Mouse (Mus musculus) intestine, postnatal 0 days (tissue): ENCODE data around the gene Fam206a. TPM values are rescaled to one million over a fixed set of nuclear protein-coding genes. Genes with fewer than 3 reads are reported as not detected.

ENCODE experiments used
- ATAC-seq: fragments of 200-750 bp; cut with Nextera tagmentation; 2 replicates; pipeline ENCODE4 v1.8.0; 2017; ENCODE audit warnings: mild to moderate bottlenecking, moderate TSS enrichment, moderate library complexity
- H3K27ac ChIP-seq: fragments of 300-500 bp; sonication (generic); 2 replicates; pipeline ENCODE4 v1.5.1; 2014; ENCODE audit warnings: mild to moderate bottlenecking, low read depth, low read length, moderate library complexity
- H3K27me3 ChIP-seq: fragments of 300-500 bp; sonication (generic); replicated peaks from 2 replicates; pipeline ENCODE4 v1.6.1; 2014; ENCODE audit warnings: low read length, mixed read lengths; ENCODE audit not compliant: control insufficient read depth, insufficient read depth
- H3K36me3 ChIP-seq: fragments of 300-500 bp; sonication (generic); 2 replicates; pipeline ENCODE4 v1.6.1; 2014; ENCODE audit warnings: mild to moderate bottlenecking, moderate library complexity; ENCODE audit not compliant: control insufficient read depth, insufficient read depth
- H3K4me1 ChIP-seq: fragments of 300-500 bp; sonication (generic); replicated peaks from 2 replicates; pipeline ENCODE4 v1.6.1; 2014; ENCODE audit warnings: antibody characterized with exemption, low read length, mixed read lengths; ENCODE audit not compliant: control insufficient read depth, insufficient read depth
- H3K4me2 ChIP-seq: fragments of 300-500 bp; sonication (generic); replicated peaks from 2 replicates; pipeline ENCODE4 v1.6.1; 2014; ENCODE audit warnings: low read depth, mild to moderate bottlenecking, moderate library complexity
- H3K4me3 ChIP-seq: fragments of 300-500 bp; sonication (generic); 2 replicates; pipeline ENCODE4 v1.5.1; 2014; ENCODE audit warnings: low read depth, low read length
- H3K9ac ChIP-seq: fragments of 300-500 bp; sonication (generic); 2 replicates; pipeline ENCODE4 v1.6.1; 2014; ENCODE audit warnings: mild to moderate bottlenecking, low read depth, low read length
- H3K9me3 ChIP-seq: fragments of 300-500 bp; sonication (generic); 2 replicates; pipeline ENCODE4 v1.6.1; 2016; ENCODE audit warnings: mixed run types; ENCODE audit not compliant: control insufficient read depth
- CTCF ChIP-seq: sonication (generic); IDR thresholded peaks from 2 replicates; pipeline ENCODE4 v1.5.1; 2016; ENCODE audit warnings: low read depth, mild to moderate bottlenecking, control low read depth, antibody characterized with exemption, moderate library complexity
- WGBS: fragments of 180-500 bp; shearing (Covaris S2); extraction: QIAGEN DNeasy Blood & Tissue Kit; methylation state at CpG from one replicate; pipeline ENCODE4 v1.1.7; 2014; 5-methylcytosine and 5-hydroxymethylcytosine counted together
- polyA plus RNA-seq: library from polyadenylated mRNA; unstranded; fragments of >200 nt; fragmentation: Nextera tagmentation; extraction: Ambion mirVana; gene quantifications from 2 replicates; pipeline ENCODE4 v1.2.1, GENCODE M21; 2015

Gene Fam206a
- polyA plus RNA-seq, 1 experiment from 2014 or later: 3.7 TPM

DNA sequence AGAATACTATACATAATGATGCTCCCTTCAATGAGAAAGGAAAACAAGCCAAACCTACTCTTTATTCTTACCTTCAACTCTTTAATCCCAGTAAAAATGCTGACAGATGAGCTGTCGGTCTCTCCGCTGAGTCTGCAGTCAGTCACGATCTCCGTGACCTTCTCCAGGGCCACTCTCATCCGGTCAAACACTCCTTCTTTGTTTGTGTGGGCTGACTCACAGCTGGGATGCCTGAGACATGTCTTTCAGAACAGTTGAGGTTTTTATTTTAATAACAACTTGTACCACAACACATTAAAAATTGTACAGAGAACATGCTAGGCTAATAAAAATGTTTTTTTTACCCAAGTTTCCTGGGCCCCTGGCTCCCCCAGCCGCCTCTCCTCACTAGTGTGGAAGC lies 35.5 kb downstream of the Fam206a start:
- H3K4me1 ChIP-seq: no peaks in the 10 kb centered on the region
- ATAC-seq: no peak

DNA sequence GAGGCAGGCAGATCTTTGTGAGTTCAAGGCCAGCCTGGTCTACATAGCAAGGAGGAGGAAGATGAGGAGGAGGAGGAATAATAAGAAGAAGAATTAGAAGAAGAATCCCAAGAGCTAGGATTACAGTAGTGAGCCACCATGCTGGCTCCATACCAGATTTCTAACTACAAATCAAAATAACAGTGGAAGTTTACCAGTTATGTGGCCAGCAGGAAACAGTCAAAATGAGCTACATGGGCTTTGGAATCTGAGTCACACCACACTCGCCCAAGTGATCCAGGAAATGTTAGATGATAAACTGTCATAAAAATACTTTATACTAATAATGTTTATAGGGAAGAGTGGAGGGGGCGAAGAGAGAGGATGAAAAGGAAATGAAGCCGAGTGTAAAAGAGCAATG lies 38.2 kb downstream of the Fam206a start:
- Histone ChIP-seq H3K4me3 (no peak overlapping the region), H3K9me3 (no peaks in the 10 kb centered on the region), H3K4me1 (no peaks in the 10 kb centered on the region), H3K36me3 (peaks cover 5% of the 10 kb centered on the region), H3K27me3 (no peaks in the 10 kb centered on the region), H3K27ac (no peak overlapping the region), H3K4me2 (no peak overlapping the region), H3K9ac (no peak overlapping the region)
- ATAC-seq: peak; percentile 31; the same call in 1 of the 2 replicates
- TF ChIP-seq CTCF: no peak
- 24% methylated on average over 3 of the region's 3 CpGs for WGBS

More for the DNA sequence above, 35.5 kb downstream of the Fam206a start:
- peaks cover 5% of the 10 kb centered on the region; the same call in 1 of the 2 replicates for H3K36me3 ChIP-seq
- no peak overlapping the region for H3K4me3 ChIP-seq
- no peak for TF ChIP-seq CTCF
- H3K4me2 ChIP-seq: no peak overlapping the region
- H3K27me3 ChIP-seq: no peaks in the 10 kb centered on the region
- WGBS: 80% methylated on average over 6 of the region's 6 CpGs
- H3K9ac ChIP-seq: no peak overlapping the region
- no peaks in the 10 kb centered on the region for H3K9me3 ChIP-seq
- H3K27ac ChIP-seq: no peak overlapping the region

DNA sequence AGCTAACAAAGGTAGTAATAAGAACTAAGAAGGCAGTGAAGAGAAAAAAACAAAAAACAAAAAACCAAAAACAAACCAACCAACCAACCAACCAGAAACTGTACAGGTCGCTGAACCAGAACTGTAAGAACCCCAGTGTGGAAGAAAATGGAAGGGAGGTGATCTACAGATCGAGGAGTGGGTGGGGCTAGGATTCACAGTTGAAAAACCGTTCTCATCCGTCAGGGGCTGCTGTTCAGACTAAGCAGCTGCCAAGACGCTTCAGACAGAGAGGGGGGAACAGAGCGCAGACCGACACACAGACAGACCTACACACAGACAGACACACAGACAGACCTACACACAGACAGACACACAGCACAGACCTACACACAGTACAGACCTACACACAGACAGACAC lies 40.4 kb downstream of the Fam206a start:
- no peaks in the 10 kb centered on the region for H3K27me3 ChIP-seq
- no peak overlapping the region for H3K4me2 ChIP-seq
- no peak for ATAC-seq
- H3K4me3 ChIP-seq: no peak overlapping the region
- H3K36me3 ChIP-seq: peaks cover 5% of the 10 kb centered on the region; the same call in 1 of the 2 replicates
- H3K4me1 ChIP-seq: no peaks in the 10 kb centered on the region
- no peak overlapping the region for H3K27ac ChIP-seq
- WGBS: 76% methylated on average over 7 of the region's 7 CpGs
- no peaks in the 10 kb centered on the region for H3K9me3 ChIP-seq
- no peak overlapping the region for H3K9ac ChIP-seq
- TF ChIP-seq CTCF: no peak

DNA sequence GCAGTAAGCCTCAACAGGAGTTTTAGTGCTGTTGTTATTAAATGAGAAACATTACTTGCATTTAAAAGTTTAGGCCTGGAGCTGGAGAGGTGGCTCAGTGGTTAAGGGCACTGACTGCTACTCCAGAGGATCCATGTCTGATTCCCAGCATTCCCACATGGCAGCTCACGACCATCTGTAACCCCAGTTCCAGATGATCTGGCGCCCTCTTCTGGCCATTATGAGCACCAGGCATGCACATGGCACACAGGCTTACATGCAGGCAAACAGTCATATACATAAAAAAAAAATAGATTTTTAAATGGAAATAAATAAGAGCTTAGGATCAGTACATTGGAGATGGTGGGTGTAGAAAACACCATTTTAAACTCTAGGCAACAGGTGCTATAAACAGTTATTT lies 41.8 kb downstream of the Fam206a start:
- ATAC-seq: no peak
- WGBS: 94% methylated on average over 2 of the region's 2 CpGs
- Histone ChIP-seq H3K4me2 (no peak overlapping the region), H3K4me3 (no peak overlapping the region), H3K27ac (no peak overlapping the region), H3K4me1 (no peaks in the 10 kb centered on the region), H3K27me3 (no peaks in the 10 kb centered on the region), H3K36me3 (peaks cover 5% of the 10 kb centered on the region; the same call in 1 of the 2 replicates), H3K9me3 (no peaks in the 10 kb centered on the region), H3K9ac (no peak overlapping the region)
- 0 out of 2 replicates have a peak, but pooled peaks have one; percentile 34 for TF ChIP-seq CTCF

DNA sequence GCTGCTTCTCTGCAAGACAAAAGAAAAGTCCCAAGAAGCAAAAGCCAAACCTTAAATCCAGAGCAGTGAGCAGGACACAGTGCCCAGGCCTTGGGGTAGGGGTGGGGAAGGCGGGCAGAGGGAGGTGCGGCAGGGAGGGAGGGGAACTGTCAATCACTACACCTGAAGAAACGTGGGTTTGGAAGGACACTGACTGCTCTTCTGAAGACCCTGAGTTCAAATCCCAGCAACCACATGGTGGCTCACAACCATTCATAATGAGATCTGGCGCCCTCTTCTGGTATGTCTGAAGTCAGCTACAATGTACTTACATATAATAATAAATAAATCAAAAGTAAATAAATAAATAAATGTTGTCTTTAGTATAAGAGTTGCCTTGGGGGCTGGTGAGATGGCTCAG lies 42.8 kb downstream of the Fam206a start:
- WGBS: 92% methylated on average over 4 of the region's 4 CpGs
- Histone ChIP-seq H3K4me2 (no peak overlapping the region), H3K4me3 (no peak overlapping the region), H3K27me3 (no peaks in the 10 kb centered on the region), H3K27ac (no peak overlapping the region), H3K9me3 (no peaks in the 10 kb centered on the region), H3K9ac (no peak overlapping the region), H3K4me1 (no peaks in the 10 kb centered on the region), H3K36me3 (peaks cover 5% of the 10 kb centered on the region; the same call in 1 of the 2 replicates)
- no peak for ATAC-seq
- 0 out of 2 replicates have a peak, but pooled peaks have one; percentile 15 for TF ChIP-seq CTCF

DNA sequence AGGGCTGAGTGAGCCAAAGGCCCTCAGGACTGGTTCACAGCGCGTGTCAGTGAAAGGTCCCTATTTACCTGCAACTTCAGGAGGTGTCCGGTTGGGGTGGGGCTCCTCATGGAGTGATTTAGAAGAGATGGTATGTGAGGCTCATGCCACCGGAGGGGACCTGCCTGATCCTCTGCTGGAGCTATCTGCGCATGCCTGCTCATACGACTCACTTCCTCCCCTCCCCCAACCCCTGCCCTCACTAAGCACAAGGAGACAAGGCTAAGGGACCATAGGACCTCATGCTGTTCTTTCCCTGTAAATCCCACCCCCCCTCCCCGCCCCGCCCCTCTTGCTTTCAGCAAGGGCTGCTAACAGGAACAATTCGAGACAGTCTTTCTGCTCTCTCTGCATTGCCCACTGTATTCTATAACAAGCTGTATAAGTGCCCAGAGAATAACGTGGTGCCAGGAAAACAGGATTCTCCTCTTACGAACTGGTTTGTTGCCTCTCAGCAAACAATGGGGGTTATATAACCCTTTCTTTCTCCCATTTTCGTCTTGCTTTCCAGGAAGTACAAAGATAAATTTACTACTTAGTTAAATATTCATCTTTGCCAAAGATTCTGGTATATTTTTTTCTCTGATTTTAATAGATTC lies 43.9 kb downstream of the Fam206a start:
- TF ChIP-seq CTCF: no peak
- peaks cover 5% of the 10 kb centered on the region; the same call in 1 of the 2 replicates for H3K36me3 ChIP-seq
- 41% methylated on average over 12 of the region's 12 CpGs for WGBS
- no peak overlapping the region for H3K4me3 ChIP-seq
- no peak overlapping the region for H3K9ac ChIP-seq
- ATAC-seq: peak; percentile 66
- no peaks in the 10 kb centered on the region for H3K9me3 ChIP-seq
- H3K4me2 ChIP-seq: peak overlapping the region; percentile 30
- no peaks in the 10 kb centered on the region for H3K4me1 ChIP-seq
- H3K27me3 ChIP-seq: no peaks in the 10 kb centered on the region
- no peak overlapping the region; the same call in 1 of the 2 replicates for H3K27ac ChIP-seq
